Mouse (Mus musculus) testis, adult 2 months (tissue): ENCODE data around the gene Smg9.

ENCODE experiments used
- CTCF ChIP-seq: fragments of 200-500 bp; IDR thresholded peaks from 2 replicates; pipeline ENCODE4 v1.5.1; 2012; ENCODE audit warnings: low read depth, mild to moderate bottlenecking, inconsistent platforms, low read length, moderate library complexity; ENCODE audit not compliant: control insufficient read depth, insufficient read depth, insufficient replicate concordance
- POLR2A ChIP-seq: fragments of 200-500 bp; IDR thresholded peaks from 2 replicates; pipeline ENCODE4 v1.6.1; 2012; ENCODE audit warnings: low read depth, mild to moderate bottlenecking, inconsistent platforms, low read length, moderate library complexity; ENCODE audit not compliant: control insufficient read depth

GRCm38 (mm10) chr7:24421648-24422047, 22.2 kb downstream of the Smg9 start:
- TF ChIP-seq CTCF (no peak), POLR2A (no peak)
